Mouse (Mus musculus) ES-Bruce4 (cell line): ENCODE measurements around the gene Ccr6.

ENCODE experiments used
- CTCF ChIP-seq: IDR thresholded peaks from one replicate; pipeline ENCODE4 v1.8.1; 2011; ENCODE audit warnings: low read depth, low read length
- EP300 ChIP-seq: IDR thresholded peaks from 2 replicates; pipeline ENCODE4 v1.6.1; 2011; ENCODE audit warnings: low read depth, low read length; ENCODE audit not compliant: insufficient read depth
- POLR2A ChIP-seq: IDR thresholded peaks from one replicate; pipeline ENCODE4 v1.8.1; 2011; ENCODE audit warnings: low read length; ENCODE audit not compliant: insufficient read depth

DNA sequence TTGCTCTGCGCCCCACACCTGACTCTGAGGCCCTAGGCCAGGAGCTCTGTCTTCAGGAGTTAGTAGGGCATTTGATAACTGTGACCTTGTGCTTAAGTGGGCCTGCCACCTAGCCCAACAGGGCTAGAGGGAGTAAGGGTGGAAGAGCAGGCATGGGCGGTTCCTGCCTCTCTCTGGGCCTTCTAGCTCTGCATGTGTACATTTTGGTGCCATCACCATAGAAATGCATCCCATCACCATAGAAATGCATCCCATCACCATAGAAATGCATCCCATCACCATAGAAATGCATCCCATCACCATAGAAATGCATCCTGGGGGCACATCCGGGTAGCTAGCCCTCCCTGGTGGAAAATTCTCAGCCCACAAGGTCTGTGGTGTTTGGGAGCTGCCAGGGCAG is 3.7 kb downstream of the Ccr6 start:
- TF ChIP-seq POLR2A (no peak), CTCF (no peak), EP300 (0 out of 2 replicates have a peak, but pooled peaks have one; percentile 19)
